ENCODE assay signal across 13 mouse cellular contexts in genomic region chr11:117260631-117261030, GRCm38 (mm10).
DNase-seq lines count a peak whose midpoint lies in the region; ATAC-seq and TF ChIP-seq lines count a peak whose summit lies in the region.
"Had no signal": no experiment of that assay in that cellular context is flagged by ENCODE, and none has a peak within 500 bp of the region (broad histone marks: within the 10 kb centered on the region; RNA-seq: fewer than 3 reads in every experiment).

No protein-coding gene starts in this region.

- no peaks in the 10 kb centered on the region for H3K36me3 ChIP-seq in hindbrain, embryonic 13.5 days
- no peaks in the 10 kb centered on the region for H3K36me3 ChIP-seq in hindbrain, embryonic 12.5 days
- H3K36me3 ChIP-seq: heart, embryonic 13.5 days had no signal

- 0 out of 2 replicates have a peak, but pooled peaks cover 3% of the 10 kb centered on the region for H3K27me3 ChIP-seq in hindbrain, embryonic 13.5 days
- H3K27me3 ChIP-seq in hindbrain, embryonic 12.5 days = no peaks in the 10 kb centered on the region
- no peaks in the 10 kb centered on the region for H3K27me3 ChIP-seq in Patski

- no peak for ATAC-seq in hindbrain, embryonic 13.5 days (ENCODE audit: low FRiP score)
- ATAC-seq in hindbrain, embryonic 12.5 days (ENCODE audit: low FRiP score) = no peak
- ATAC-seq in Patski = peak; percentile 24
- ATAC-seq: intestine, postnatal 0 days had no signal

- WGBS in hindbrain, embryonic 13.5 days = 51% methylated on average over 9 of the region's 9 CpGs
- WGBS in hindbrain, embryonic 12.5 days = 49% methylated on average over 9 of the region's 9 CpGs
- 62% methylated on average over 9 of the region's 9 CpGs for WGBS in olfactory bulb, adult 2 months

- TF ChIP-seq CTCF in Patski (IDR thresholded peaks at IDR 0.05) = no peak
- TF ChIP-seq CTCF in olfactory bulb, adult 2 months (IDR thresholded peaks at IDR 0.05; ENCODE audit: insufficient read depth, low read depth, low read length) = no peak

- no peak for TF ChIP-seq POLR2A in olfactory bulb, adult 2 months (IDR thresholded peaks at IDR 0.05; ENCODE audit: insufficient read depth, low read depth, low read length)

- peak; percentile 97 for DNase-seq in 3T3-L1 (ENCODE audit: low read depth, low spot score)
- DNase-seq in Patski (ENCODE audit: low read depth, low spot score) = no peak
- DNase-seq in lung, postnatal 25 days (ENCODE audit: low spot score) = no peak
- DNase-seq in cerebellum, adult 18-20 months = no peak
- DNase-seq: cerebellum, postnatal 14 days; lung, adult 2 months; thymus, postnatal 25 days had no signal

- CTCF ChIA-PET in Patski (lab: Charles Lee) = interaction anchor here (2.8 to 3.6 kb wide), 2 partner anchors 23 to 98 kb away, joined by 11 to 16 read pairs; no protein-coding TSS in a partner anchor

- no peak overlapping the region for H3K4me2 ChIP-seq in hindbrain, embryonic 13.5 days
- H3K4me2 ChIP-seq in hindbrain, embryonic 12.5 days (replicated peaks) = no peak overlapping the region
- H3K4me2 ChIP-seq: heart, embryonic 13.5 days had no signal

- POLR2A ChIA-PET in Patski (lab: Charles Lee) = interaction anchor here (0.6 to 1.1 kb wide), 3 partner anchors 14 to 41 kb away, joined by 3 read pairs; no protein-coding TSS in a partner anchor

- in situ Hi-C loops in Patski (cut with MboI; ENCODE audit: low pct_unique_long_range_greater_than_20kb) = loop anchor here (10.0 kb wide), 1 partner anchor 94 kb away; no protein-coding TSS in a partner anchor

- H3K27ac ChIP-seq in hindbrain, embryonic 13.5 days = peak overlapping the region; percentile 12; the same call in 1 of the 2 replicates
- no peak overlapping the region for H3K27ac ChIP-seq in hindbrain, embryonic 12.5 days
- peak overlapping the region; percentile 16; the same call in 1 of the 2 replicates for H3K27ac ChIP-seq in olfactory bulb, adult 2 months (ENCODE audit: insufficient read depth, low read depth, low read length)
- H3K27ac ChIP-seq: heart, embryonic 13.5 days; kidney, postnatal 0 days had no signal

- no peaks in the 10 kb centered on the region for H3K9me3 ChIP-seq in hindbrain, embryonic 13.5 days
- H3K9me3 ChIP-seq in hindbrain, embryonic 12.5 days (replicated peaks) = no peaks in the 10 kb centered on the region

- H3K4me3 ChIP-seq in hindbrain, embryonic 13.5 days = no peak overlapping the region
- H3K4me3 ChIP-seq in hindbrain, embryonic 12.5 days = no peak overlapping the region
- no peak overlapping the region for H3K4me3 ChIP-seq in olfactory bulb, adult 2 months (ENCODE audit: insufficient read depth, low read depth, low read length)
- H3K4me3 ChIP-seq: heart, embryonic 13.5 days had no signal

- H3K9ac ChIP-seq in hindbrain, embryonic 13.5 days = no peak overlapping the region
- no peak overlapping the region for H3K9ac ChIP-seq in hindbrain, embryonic 12.5 days
- H3K9ac ChIP-seq: heart, embryonic 13.5 days had no signal

- peaks cover 32% of the 10 kb centered on the region for H3K4me1 ChIP-seq in hindbrain, embryonic 13.5 days (replicated peaks)
- peaks cover 33% of the 10 kb centered on the region for H3K4me1 ChIP-seq in hindbrain, embryonic 12.5 days
- H3K4me1 ChIP-seq in olfactory bulb, adult 2 months (ENCODE audit: control insufficient read depth, insufficient read depth, low read length) = peaks cover 53% of the 10 kb centered on the region
